Mouse (Mus musculus) intestine, embryonic 16.5 days (tissue): ENCODE results near the gene Cwc22. TPM values are rescaled to one million over a fixed set of nuclear protein-coding genes. Genes with fewer than 3 reads are reported as not detected.

ENCODE experiments used
- ATAC-seq: fragments of 200-750 bp; cut with Nextera tagmentation; 2 replicates; pipeline ENCODE4 v1.8.0; 2017; ENCODE audit warnings: moderate TSS enrichment, moderate library complexity
- H3K27ac ChIP-seq: fragments of 300-500 bp; sonication (generic); 2 replicates; pipeline ENCODE4 v1.5.1; 2014; ENCODE audit warnings: mild to moderate bottlenecking, low read length
- H3K27me3 ChIP-seq: fragments of 300-500 bp; sonication (generic); replicated peaks from 2 replicates; pipeline ENCODE4 v1.6.1; 2014; ENCODE audit warnings: low read length, control low read depth, mixed read lengths; ENCODE audit not compliant: control insufficient read depth, insufficient read depth
- H3K36me3 ChIP-seq: fragments of 300-500 bp; sonication (generic); 2 replicates; pipeline ENCODE4 v1.6.1; 2014; ENCODE audit warnings: low read length, control low read depth; ENCODE audit not compliant: control insufficient read depth, insufficient read depth
- H3K4me1 ChIP-seq: fragments of 300-500 bp; sonication (generic); 2 replicates; pipeline ENCODE4 v1.6.1; 2014; ENCODE audit warnings: low read length, control low read depth, mixed read lengths; ENCODE audit not compliant: control insufficient read depth, insufficient read depth
- H3K4me2 ChIP-seq: fragments of 300-500 bp; sonication (generic); 2 replicates; pipeline ENCODE4 v1.6.1; 2014; ENCODE audit warnings: low read depth, low read length, control low read depth
- H3K4me3 ChIP-seq: fragments of 300-500 bp; sonication (generic); 2 replicates; pipeline ENCODE4 v1.5.1; 2014; ENCODE audit warnings: mild to moderate bottlenecking, low read length
- H3K9ac ChIP-seq: fragments of 300-500 bp; sonication (generic); 2 replicates; pipeline ENCODE4 v1.6.1; 2014; ENCODE audit warnings: low read depth, low read length
- H3K9me3 ChIP-seq: fragments of 300-500 bp; sonication (generic); 2 replicates; pipeline ENCODE4 v1.6.1; 2016; ENCODE audit warnings: low read length, control low read depth; ENCODE audit not compliant: control insufficient read depth
- WGBS: fragments of 180-500 bp; shearing (Covaris S2); extraction: QIAGEN DNeasy Blood & Tissue Kit; methylation state at CpG from one replicate; pipeline ENCODE4 v1.1.7; 2014; 5-methylcytosine and 5-hydroxymethylcytosine counted together
- polyA plus RNA-seq: library from polyadenylated mRNA; unstranded; fragments of >200 nt; fragmentation: Nextera tagmentation; extraction: Ambion mirVana; gene quantifications from 2 replicates; pipeline ENCODE4 v1.2.1, GENCODE M21; 2015

The Cwc22 gene
- polyA plus RNA-seq, 1 experiment from 2014 or later: 23.9 TPM

DNA sequence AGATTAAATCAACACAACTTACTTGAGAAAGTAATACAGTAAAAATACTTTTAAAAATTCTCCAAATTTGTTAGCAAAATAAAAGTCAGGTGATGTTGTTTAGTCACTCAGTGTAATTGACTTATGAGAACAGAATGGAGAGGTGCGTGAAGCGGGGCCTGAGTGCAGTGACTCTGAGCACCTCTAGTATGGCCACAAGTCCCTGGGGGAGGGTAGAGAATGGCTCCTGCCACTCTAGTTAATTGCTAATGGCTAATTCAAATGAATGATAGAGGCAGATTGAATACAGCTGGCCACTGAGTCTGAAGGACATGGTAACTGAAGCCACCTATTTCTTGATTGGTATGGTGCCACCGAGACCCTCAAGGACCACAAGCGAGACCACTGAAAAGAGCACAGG, 12.0 kb downstream of the Cwc22 start:
- H3K27ac ChIP-seq: no peak overlapping the region
- 92% methylated on average over 4 of the region's 4 CpGs for WGBS
- H3K4me2 ChIP-seq: no peak overlapping the region
- H3K4me1 ChIP-seq: no peaks in the 10 kb centered on the region
- no peak overlapping the region for H3K9ac ChIP-seq
- H3K4me3 ChIP-seq: no peak overlapping the region
- no peaks in the 10 kb centered on the region for H3K9me3 ChIP-seq
- H3K27me3 ChIP-seq: no peaks in the 10 kb centered on the region
- H3K36me3 ChIP-seq: 0 out of 2 replicates have a peak, but pooled peaks cover 3% of the 10 kb centered on the region
- no peak for ATAC-seq

DNA sequence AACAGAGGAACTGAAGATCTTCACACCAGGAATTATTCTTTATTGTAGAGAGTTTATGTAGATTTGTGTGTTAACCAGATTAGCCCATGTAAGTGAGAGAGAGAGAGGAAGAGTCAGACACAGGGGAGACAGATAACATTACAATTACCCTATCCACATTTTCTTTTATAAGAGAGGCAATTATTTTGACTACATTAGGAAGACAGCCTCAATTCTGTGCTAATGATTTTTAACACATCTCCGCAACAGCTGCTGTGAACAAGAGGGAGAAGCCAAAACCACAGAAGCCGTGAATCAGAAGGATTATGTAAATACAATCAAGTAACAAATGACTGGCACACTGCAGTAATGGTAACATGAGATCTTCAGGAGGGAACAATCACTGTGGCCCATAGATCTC, 12.5 kb downstream of the Cwc22 start:
- H3K4me1 ChIP-seq: no peaks in the 10 kb centered on the region

DNA sequence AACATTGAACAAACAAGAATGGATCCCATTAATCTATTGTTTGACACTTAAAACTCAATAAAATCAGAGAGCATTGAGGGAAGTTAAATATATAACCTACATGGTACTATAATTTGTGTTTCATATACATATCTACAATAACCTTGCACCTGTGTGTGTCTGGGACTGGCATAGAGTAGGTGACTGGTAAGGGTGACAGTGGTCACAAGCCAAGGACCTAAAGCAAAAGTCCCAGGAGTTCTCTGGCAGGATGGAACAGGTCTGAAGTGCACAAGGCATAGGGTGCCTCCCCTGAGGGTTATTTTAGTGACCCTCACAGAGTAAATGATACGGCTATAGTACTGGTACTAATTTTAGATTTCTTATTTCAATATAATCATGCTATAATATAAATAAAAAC, 14.2 kb downstream of the Cwc22 start:
- H3K4me3 ChIP-seq: no peak overlapping the region

More for the DNA sequence above, 12.5 kb downstream of the Cwc22 start:
- no peak for ATAC-seq
- WGBS: 71% methylated on average over 2 of the region's 2 CpGs
- Histone ChIP-seq H3K27ac (no peak overlapping the region), H3K4me2 (no peak overlapping the region), H3K9me3 (no peaks in the 10 kb centered on the region), H3K4me3 (no peak overlapping the region), H3K36me3 (peaks cover 6% of the 10 kb centered on the region; the same call in 1 of the 2 replicates), H3K9ac (no peak overlapping the region), H3K27me3 (no peaks in the 10 kb centered on the region)

DNA sequence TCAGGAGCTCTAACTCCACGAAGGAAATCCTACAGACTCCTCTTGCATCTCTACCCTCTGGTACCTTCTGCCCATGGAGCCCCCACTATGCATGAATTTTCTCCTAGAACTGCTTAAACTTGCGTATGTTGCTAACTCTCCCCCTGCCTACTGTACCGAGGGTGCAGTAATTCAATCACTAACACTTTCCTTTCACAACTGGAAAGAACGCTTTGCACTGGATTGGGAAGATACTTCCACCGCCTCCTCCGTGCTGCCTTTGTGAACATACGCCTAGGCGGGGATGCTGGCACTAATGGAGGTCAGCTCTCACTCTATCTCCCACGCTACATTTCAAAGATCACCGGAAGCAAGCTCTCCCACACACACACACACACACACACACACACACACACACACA, 17.8 kb downstream of the Cwc22 start:
- H3K4me2 ChIP-seq: no peak overlapping the region
- peaks cover 18% of the 10 kb centered on the region for H3K36me3 ChIP-seq
- H3K9me3 ChIP-seq: no peaks in the 10 kb centered on the region
- ATAC-seq: no peak
- no peaks in the 10 kb centered on the region for H3K4me1 ChIP-seq
- H3K27ac ChIP-seq: no peak overlapping the region
- H3K27me3 ChIP-seq: no peaks in the 10 kb centered on the region
- H3K9ac ChIP-seq: no peak overlapping the region
- 94% methylated on average over 10 of the region's 10 CpGs for WGBS
- H3K4me3 ChIP-seq: no peak overlapping the region

More for the DNA sequence above, 14.2 kb downstream of the Cwc22 start:
- peaks cover 12% of the 10 kb centered on the region; the same call in 1 of the 2 replicates for H3K36me3 ChIP-seq
- WGBS: 100% methylated on average over 1 of the region's 1 CpGs
- ATAC-seq: no peak
- H3K9me3 ChIP-seq: no peaks in the 10 kb centered on the region
- no peaks in the 10 kb centered on the region for H3K27me3 ChIP-seq
- H3K9ac ChIP-seq: no peak overlapping the region
- H3K4me1 ChIP-seq: no peaks in the 10 kb centered on the region
- no peak overlapping the region for H3K4me2 ChIP-seq
- no peak overlapping the region for H3K27ac ChIP-seq

DNA sequence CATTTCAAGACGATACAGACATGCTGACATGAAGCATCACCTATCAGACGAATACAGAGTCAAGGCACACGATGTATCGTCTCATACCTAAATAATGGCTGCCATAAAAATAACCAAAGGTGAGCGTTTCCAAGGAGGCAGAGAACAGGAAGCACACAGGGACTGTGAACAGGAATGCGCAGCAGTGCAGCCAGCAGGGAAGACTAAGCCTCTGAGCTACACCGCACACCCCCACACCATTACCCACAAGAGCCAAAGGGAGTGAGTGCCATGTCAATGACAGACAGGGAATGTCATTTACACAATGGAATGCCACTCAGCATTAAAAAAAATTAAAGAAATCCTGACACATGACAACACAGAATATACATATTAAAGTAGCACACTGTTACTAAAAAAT, 19.7 kb downstream of the Cwc22 start:
- Histone ChIP-seq H3K9ac (no peak overlapping the region), H3K4me3 (no peak overlapping the region), H3K9me3 (no peaks in the 10 kb centered on the region), H3K27ac (no peak overlapping the region), H3K4me1 (no peaks in the 10 kb centered on the region), H3K36me3 (peaks cover 18% of the 10 kb centered on the region), H3K4me2 (no peak overlapping the region), H3K27me3 (no peaks in the 10 kb centered on the region)
- no peak for ATAC-seq
- 81% methylated on average over 7 of the region's 7 CpGs for WGBS

DNA sequence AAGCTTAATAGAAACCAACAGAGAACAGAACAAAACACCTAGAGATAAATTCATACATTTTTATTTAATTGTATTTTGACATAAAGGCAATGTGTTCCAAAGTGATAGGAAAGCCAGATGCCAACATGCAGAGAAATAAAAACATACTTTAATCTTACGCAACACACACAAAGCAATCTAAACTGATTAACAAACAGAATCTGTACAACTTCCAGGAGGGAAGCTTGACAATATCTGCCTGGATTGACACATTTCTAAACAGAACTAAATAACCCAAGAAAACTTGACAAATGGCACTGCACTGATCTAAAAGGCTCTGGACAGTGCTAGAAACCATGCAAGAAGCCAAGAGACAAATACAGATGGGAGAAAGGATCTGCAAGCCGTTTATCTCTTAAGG, 20.2 kb downstream of the Cwc22 start:
- ATAC-seq: no peak
- H3K4me3 ChIP-seq: no peak overlapping the region
- no peaks in the 10 kb centered on the region for H3K9me3 ChIP-seq
- no peaks in the 10 kb centered on the region for H3K4me1 ChIP-seq
- peaks cover 18% of the 10 kb centered on the region for H3K36me3 ChIP-seq
- H3K27ac ChIP-seq: no peak overlapping the region
- 89% methylated on average over 2 of the region's 2 CpGs for WGBS
- H3K9ac ChIP-seq: no peak overlapping the region
- H3K4me2 ChIP-seq: no peak overlapping the region
- no peaks in the 10 kb centered on the region for H3K27me3 ChIP-seq

DNA sequence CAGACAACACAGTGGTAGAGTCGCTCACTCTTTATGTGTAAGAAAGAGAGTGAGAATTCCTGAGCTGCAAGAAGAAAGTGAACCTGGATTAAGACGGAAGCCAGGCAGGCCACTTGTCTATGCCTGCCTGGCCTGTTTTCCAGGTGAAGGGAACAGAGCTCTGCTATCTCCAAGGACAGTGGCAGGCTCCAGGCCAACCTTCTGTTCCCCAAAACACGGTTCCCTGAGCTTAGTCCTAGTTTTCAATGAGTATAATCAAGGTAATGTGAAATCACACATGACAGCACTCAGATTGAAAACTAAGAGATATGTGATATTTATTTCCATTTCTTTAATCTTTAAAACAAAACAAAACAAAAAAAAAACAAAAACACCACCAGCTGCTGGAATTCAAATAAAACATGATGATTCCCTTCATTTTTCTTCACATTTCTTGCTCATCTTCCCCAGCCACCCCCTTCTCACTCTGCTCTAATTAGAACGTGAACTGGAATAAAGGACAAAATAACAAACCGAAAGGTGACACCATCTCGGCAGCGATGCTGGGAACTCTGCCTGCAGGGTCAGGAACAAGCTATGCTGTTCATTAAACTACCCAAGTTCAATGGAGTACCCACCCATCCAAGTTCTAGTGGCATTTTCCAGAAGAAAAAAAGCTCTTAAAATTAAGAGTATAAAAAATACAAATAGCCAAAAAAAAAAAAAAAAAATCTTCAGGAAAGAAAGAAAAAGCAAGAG, 20.8 kb downstream of the Cwc22 start:
- WGBS: 83% methylated on average over 7 of the region's 7 CpGs
- no peaks in the 10 kb centered on the region for H3K9me3 ChIP-seq
- H3K27ac ChIP-seq: no peak overlapping the region
- ATAC-seq: no peak
- no peak overlapping the region for H3K9ac ChIP-seq
- peaks cover 18% of the 10 kb centered on the region for H3K36me3 ChIP-seq
- H3K4me1 ChIP-seq: no peaks in the 10 kb centered on the region
- no peak overlapping the region for H3K4me3 ChIP-seq
- H3K27me3 ChIP-seq: no peaks in the 10 kb centered on the region
- no peak overlapping the region for H3K4me2 ChIP-seq

DNA sequence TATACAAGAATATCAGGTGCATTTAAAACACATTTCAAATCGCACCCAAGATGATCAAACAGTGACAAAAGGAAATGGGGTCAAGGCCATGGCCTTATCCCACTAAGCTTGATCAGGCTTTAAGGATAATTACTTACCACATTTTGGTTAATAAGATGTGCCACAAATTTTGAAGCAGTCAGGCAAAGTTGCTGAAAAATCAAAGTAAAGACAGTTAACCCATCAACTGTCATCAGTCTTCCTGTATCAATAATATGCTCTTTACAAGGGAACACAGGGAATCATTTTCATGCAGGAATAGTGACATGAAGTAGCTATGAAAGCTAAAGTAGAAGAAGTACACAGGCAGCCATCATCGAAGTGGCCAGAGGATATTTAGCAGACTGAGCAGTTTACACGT, 22.2 kb downstream of the Cwc22 start:
- peaks cover 16% of the 10 kb centered on the region for H3K36me3 ChIP-seq
- H3K9me3 ChIP-seq: no peaks in the 10 kb centered on the region
- 97% methylated on average over 3 of the region's 3 CpGs for WGBS
- no peak overlapping the region for H3K4me2 ChIP-seq
- H3K9ac ChIP-seq: no peak overlapping the region
- H3K27me3 ChIP-seq: no peaks in the 10 kb centered on the region
- H3K4me3 ChIP-seq: no peak overlapping the region
- no peaks in the 10 kb centered on the region for H3K4me1 ChIP-seq
- ATAC-seq: no peak
- no peak overlapping the region for H3K27ac ChIP-seq

DNA sequence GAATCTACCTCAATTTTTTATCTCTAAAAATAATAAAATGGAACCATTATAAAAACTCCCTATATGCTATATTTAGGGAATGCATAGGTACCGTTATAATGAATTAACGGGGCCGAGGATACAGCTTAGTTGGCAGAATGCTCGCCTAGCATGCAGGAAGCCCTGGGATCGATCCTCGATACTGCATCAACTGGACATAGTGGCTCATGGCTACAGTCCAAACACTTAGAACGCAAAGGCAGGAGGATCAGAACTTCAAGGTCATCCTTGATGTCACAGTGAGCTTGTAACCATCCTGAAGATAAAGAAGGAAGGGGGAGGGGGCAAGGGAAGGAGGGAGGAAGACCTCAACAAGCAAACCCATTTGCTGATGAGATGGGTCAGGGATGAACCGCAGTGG, 23.0 kb downstream of the Cwc22 start:
- H3K9ac ChIP-seq: no peak overlapping the region
- H3K4me1 ChIP-seq: no peaks in the 10 kb centered on the region
- no peak overlapping the region for H3K27ac ChIP-seq
- peaks cover 13% of the 10 kb centered on the region for H3K36me3 ChIP-seq
- 95% methylated on average over 8 of the region's 8 CpGs for WGBS
- H3K27me3 ChIP-seq: no peaks in the 10 kb centered on the region
- ATAC-seq: no peak
- H3K4me2 ChIP-seq: no peak overlapping the region
- H3K9me3 ChIP-seq: no peaks in the 10 kb centered on the region
- no peak overlapping the region for H3K4me3 ChIP-seq

DNA sequence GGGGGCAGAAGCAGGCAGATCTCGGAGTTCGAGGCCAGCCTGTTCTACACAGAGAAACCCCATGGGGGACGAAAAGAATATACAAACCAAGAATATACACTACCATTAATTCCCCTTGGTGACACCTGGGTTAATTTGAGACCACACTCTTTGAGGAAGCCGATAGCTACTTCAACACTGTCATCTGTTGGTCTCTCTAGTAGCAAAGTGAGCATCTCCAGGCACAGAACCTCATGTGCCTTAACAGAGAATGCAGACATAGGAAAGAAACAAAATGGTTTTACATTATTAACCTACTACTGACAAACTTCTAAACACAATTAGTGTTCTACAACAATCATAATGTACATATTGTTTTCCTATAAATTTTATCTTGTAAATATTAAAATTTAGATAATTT, 24.9 kb downstream of the Cwc22 start:
- Histone ChIP-seq H3K4me2 (no peak overlapping the region), H3K9me3 (no peaks in the 10 kb centered on the region), H3K27me3 (no peaks in the 10 kb centered on the region), H3K27ac (no peak overlapping the region), H3K4me1 (no peaks in the 10 kb centered on the region), H3K4me3 (no peak overlapping the region), H3K9ac (no peak overlapping the region), H3K36me3 (peaks cover 9% of the 10 kb centered on the region)
- no peak for ATAC-seq
- WGBS: 77% methylated on average over 4 of the region's 4 CpGs
